Comparison of ENCODE assay signal across 8 mouse cellular contexts in the genomic region with DNA sequence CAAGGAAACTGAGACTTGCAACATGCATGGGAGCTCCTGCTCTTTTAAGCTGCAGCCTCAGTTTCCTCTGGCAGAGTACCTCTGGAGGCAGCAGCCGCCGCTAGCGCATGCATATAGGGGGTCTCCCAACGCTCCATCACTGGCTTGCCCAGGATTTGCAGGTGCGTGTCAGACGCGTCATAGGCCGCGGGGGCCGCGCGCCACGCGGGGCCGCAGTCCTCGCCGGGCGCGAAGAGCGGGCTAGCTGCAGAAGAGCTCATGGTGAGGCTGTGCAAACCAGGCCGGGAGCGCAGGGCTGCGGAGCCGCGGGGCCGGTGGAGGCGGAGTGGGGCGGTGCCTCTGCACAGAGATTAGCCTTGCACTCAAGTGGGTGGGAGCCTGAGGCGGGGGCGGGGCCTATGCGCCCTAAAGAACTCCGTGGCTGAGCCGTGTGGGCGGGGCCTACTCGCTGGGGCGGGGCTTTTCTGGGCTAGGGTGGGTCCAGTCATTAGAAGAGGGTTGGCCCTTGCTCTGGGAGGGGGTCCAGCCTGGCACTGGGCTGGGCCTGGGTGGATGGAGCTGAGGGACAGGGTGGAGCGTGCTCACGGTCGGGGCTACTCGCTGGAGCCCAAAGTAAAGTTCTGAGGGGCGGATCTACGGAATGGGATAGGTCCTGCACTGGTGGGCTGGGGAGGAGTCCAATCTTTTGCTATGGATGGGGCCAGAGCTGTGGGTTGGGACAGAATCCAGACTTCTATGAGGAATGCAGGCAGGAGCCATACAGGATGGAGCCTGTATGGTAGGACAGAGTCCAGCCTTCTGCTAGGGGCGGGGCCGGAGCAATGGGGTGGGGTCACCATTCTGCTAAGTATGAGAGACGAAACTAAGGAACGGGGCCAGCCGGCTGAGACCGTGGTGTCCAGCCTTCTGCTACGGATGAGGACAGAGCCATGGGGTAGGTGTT. TPM values are rescaled to one million over a fixed set of nuclear protein-coding genes. Genes with fewer than 3 reads are reported as not detected.
DNase-seq lines count a peak whose midpoint lies in the region; ATAC-seq lines count a peak whose summit lies in the region.

A gene (minus strand): TSS at position 371 of the 943 bp plus-strand sequence.
A gene (plus strand): TSS at position 845 of the 943 bp plus-strand sequence.

- peak within 1 kb of the TSS; percentile 36 for H3K4me3 ChIP-seq in forebrain, embryonic 14.5 days (ENCODE audit: low read depth, low read length)
- peak within 1 kb of the TSS; percentile 51 for H3K4me3 ChIP-seq in neural tube, embryonic 15.5 days (replicated peaks)

- intact Hi-C loops in heart, postnatal 14 days (cut with DNase I), result no loop called here

- H3K27ac ChIP-seq in forebrain, embryonic 14.5 days (ENCODE audit: low read depth, low read length), result peak within 1 kb of the TSS; percentile 87
- peak within 1 kb of the TSS; percentile 88 for H3K27ac ChIP-seq in neural tube, embryonic 15.5 days (replicated peaks)

- peak; percentile 96 for DNase-seq in ES-CJ7 (ENCODE audit: low read depth, low spot score)
- peak; percentile 91 for DNase-seq in cerebellum, adult 11 months
- peak; percentile 96 for DNase-seq in forebrain, embryonic 14.5 days (ENCODE audit: low spot score)
- DNase-seq in heart, postnatal 14 days, result peak; percentile 98 to 99
- DNase-seq in layer of hippocampus, adult 11-12 months (ENCODE audit: low spot score), result peak; percentile 95
- peak; percentile 97 to 99 for DNase-seq in lung, adult 18-20 months
- peak; percentile 94 for DNase-seq in testis, postnatal 14 days (ENCODE audit: low spot score)

- peaks cover 26% of the 10 kb centered on the region for H3K4me1 ChIP-seq in forebrain, embryonic 14.5 days (ENCODE audit: control insufficient read depth, insufficient read depth, low read length)
- peaks cover 50% of the 10 kb centered on the region for H3K4me1 ChIP-seq in neural tube, embryonic 15.5 days

- peak within 1 kb of the TSS; percentile 68 for H3K9ac ChIP-seq in forebrain, embryonic 14.5 days (ENCODE audit: low read length)
- H3K9ac ChIP-seq in neural tube, embryonic 15.5 days (replicated peaks), result peak within 1 kb of the TSS; percentile 59

- WGBS in forebrain, embryonic 14.5 days, result under 1% methylated on average over 49 of the region's 49 CpGs
- under 1% methylated on average over 49 of the region's 49 CpGs for WGBS in neural tube, embryonic 15.5 days

- peak; percentile 80 for ATAC-seq in forebrain, embryonic 14.5 days
- peak; percentile 81 for ATAC-seq in neural tube, embryonic 15.5 days (ENCODE audit: low FRiP score)

- peak within 1 kb of the TSS; percentile 76 for H3K4me2 ChIP-seq in forebrain, embryonic 14.5 days (ENCODE audit: low read length)
- peak within 1 kb of the TSS; percentile 91 for H3K4me2 ChIP-seq in neural tube, embryonic 15.5 days

- H3K27me3 ChIP-seq in forebrain, embryonic 14.5 days (replicated peaks; ENCODE audit: control insufficient read depth, insufficient read depth, low read length), result no peaks in the 10 kb centered on the region
- H3K27me3 ChIP-seq in neural tube, embryonic 15.5 days (replicated peaks), result no peaks in the 10 kb centered on the region

- H3K36me3 ChIP-seq in forebrain, embryonic 14.5 days (ENCODE audit: control insufficient read depth, insufficient read depth, low read length), result peaks cover 32% of the 10 kb centered on the region
- H3K36me3 ChIP-seq in neural tube, embryonic 15.5 days, result peaks cover 26% of the 10 kb centered on the region

- H3K9me3 ChIP-seq in forebrain, embryonic 14.5 days (replicated peaks; ENCODE audit: control insufficient read depth, low read length), result no peaks in the 10 kb centered on the region
- H3K9me3 ChIP-seq in neural tube, embryonic 15.5 days (replicated peaks), result no peaks in the 10 kb centered on the region

RNA-seq across cellular contexts. Expression of the first gene that starts in this region (rescaled TPM):
- polyA plus RNA-seq in forebrain, embryonic 14.5 days (2014; fragmentation: Nextera tagmentation; extraction: Ambion mirVana), result 18.7 and 21.0 TPM in 2 replicates
- 10 to 100 TPM; 11.6 to 14.5 TPM for total RNA-seq in heart, postnatal 14 days (2021)
- polyA plus RNA-seq in neural tube, embryonic 15.5 days (2015; fragmentation: Nextera tagmentation; extraction: Ambion mirVana), result 27.9 and 34.6 TPM in 2 replicates

RNA-seq across cellular contexts. Expression of the second gene that starts in this region (rescaled TPM):
- polyA plus RNA-seq in forebrain, embryonic 14.5 days (2014; fragmentation: Nextera tagmentation; extraction: Ambion mirVana), result 44.5 and 46.0 TPM in 2 replicates
- total RNA-seq in heart, postnatal 14 days (2021), result 10 to 100 TPM; 68.2 to 76.3 TPM
- 48.6 and 50.4 TPM in 2 replicates for polyA plus RNA-seq in neural tube, embryonic 15.5 days (2015; fragmentation: Nextera tagmentation; extraction: Ambion mirVana)

Comparison
In these comparisons a context has a peak if more than half of its experiments do, and no peak if none do; other contexts are left out.
1. Peak in every context shown above with its lines: DNase-seq, ATAC-seq, H3K4me3 ChIP-seq and H3K27ac ChIP-seq.